Mouse (Mus musculus) kidney, adult 18-20 months (tissue): ENCODE measurements around the gene Cdk18.

Experiments
- DNase-seq: peaks from one replicate; pipeline ENCODE4 v3.0.0; 2021

The Cdk18 gene

DNA sequence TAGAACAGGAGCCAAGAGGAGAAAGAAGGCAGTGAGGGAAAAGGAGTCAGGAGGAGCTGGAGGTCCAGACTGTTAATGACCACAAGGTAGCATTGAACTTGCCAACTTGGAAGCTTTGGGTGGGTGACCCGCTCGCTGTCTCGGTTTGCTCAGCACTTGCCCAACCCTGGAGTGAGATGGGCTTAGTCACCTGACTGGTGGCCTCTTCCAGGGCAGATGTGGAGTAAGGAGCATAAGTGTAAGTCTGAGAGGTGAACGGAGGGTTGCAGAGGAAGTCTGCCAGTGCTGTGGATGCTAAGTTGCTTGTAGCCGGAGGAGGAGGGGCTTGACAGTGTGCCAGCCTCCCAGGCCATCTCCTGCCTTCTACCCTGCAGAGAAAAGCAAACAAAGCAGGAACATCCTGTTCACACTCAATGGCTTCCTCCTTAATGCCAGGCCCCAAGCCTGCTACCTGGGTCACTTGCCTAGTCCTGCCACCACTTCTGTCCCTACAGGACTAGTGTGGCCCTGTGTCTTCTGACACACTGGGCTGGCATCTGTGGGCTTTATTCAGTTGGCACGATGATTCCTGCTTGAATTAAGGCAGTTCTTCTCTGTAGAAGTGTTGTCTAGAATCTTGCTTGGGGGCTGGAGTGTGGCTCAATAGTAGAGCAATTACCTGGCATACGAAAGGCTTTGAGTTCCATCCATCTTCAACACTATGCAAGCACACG, 6.6 kb upstream of the Cdk18 start:
- peak; percentile 60 for DNase-seq

DNA sequence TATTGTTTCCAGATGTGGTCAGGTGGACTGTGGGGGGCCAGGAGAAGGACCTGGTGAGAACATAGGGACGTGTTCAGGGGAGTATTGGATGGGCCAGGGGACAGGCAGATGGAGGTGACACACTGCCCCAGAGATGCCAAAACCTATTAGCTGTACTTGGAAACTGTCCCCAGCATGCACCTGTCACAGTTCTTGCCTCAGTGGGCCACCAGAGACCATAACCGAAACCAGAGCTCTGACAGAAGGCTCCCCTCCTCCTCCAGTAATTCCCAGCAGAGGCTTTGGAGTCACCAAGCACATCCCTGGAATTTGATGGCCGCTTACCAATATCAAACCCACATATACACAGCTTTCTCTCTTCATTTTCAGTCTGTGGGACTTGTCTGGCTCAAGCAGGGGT, 5.4 kb upstream of the Cdk18 start:
- no peak for DNase-seq

GRCm38 (mm10) chr1:132144223-132144622, 4.7 kb upstream of the Cdk18 start:
- no peak for DNase-seq

DNA sequence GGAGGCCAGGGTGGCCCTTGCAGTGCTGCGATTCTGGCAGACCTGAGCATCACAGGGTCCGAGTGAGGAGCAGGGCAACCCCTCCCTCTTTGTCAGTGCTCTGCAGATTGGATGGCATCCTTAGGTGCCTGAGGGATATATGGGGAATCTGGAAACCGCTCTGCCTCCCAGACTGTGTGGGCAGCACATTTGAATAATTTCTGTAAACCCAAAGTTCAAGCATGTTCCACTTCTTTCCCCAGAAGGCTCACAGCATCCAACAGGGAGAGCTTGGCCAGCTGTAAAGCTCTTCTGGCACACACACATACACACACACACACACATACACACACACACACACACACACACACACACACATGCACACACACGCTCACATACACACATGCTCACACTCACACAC, 4.2 kb upstream of the Cdk18 start:
- no peak for DNase-seq

GRCm38 (mm10) chr1:132143079-132143478, 3.6 kb upstream of the Cdk18 start:
- DNase-seq = no peak

- DNase-seq = no peak
These were observed 2.3 kb upstream of the Cdk18 start for GRCm38 (mm10) chr1:132141753-132142152.

- DNase-seq = no peak
These were observed 1.7 kb upstream of the Cdk18 start for GRCm38 (mm10) chr1:132141166-132141565.

- DNase-seq = no peak
These were observed 1.1 kb upstream of the Cdk18 start for GRCm38 (mm10) chr1:132140574-132140973.

DNA sequence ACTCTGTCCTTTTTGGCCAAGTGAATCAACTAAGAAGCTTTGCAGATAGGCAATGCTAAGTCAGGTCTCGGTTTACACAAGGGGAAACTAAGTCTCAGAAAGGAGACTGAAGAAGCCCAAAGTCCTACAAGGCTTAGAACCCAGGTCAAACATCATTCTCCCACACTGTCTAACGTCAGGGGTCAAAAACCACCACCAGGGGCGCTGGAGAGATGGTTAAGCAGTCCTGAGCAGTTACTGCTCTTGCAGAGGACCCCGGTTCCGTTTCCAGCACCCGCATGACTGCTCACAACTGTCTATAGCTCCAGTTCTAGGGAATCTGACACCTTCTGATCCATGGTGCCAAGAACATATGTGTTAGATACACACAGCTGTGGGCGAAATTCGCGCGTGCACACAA, 687 bp upstream of the Cdk18 start:
- peak; percentile 63 for DNase-seq

GRCm38 (mm10) chr1:132138576-132139415, 688 bp downstream of the Cdk18 start:
- no peak for DNase-seq

GRCm38 (mm10) chr1:132137935-132138575, 1.4 kb downstream of the Cdk18 start:
- no peak for DNase-seq

DNA sequence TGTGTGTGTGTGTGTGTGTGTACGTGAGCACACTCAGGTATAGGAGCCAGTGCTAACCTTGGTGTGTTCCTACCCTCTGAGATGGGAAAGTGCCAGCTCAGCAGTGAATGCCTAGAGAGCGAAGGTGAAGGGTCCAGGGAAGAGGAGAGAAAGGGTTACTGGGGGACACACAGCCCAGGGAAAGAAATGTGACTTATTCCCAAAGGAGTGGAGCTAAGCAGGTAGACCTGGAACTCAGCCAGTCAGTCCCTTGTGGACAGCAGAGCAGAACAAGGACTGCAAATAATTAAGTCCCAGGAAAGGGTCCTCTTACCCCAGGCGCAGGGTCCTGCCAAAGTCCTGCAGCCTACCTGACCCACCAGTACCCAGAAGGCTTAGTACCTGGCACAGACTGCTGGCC, 2.6 kb downstream of the Cdk18 start:
- DNase-seq = no peak

DNA sequence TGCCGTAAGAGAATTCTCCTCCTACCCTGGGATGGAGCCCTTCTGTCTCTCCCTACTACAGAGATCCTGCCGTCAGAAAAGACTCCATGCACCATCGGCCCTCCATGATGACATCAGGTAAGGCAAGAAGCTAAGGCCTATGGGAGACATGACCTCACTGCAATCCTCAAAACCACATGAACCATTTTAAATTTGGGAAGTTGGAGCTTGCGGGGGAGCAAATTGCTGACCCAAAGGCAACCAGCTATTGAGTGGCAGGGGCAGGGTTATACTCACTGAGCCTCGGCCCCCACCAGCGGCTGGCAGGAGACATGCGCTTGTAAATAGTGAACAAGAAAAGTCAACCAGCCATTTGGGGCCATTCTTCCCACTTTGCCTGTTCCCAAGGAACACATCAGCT, 3.9 kb downstream of the Cdk18 start:
- DNase-seq = no peak

- peak; percentile 25 for DNase-seq
These were observed 11.2 kb downstream of the Cdk18 start for GRCm38 (mm10) chr1:132128311-132128710.

DNA sequence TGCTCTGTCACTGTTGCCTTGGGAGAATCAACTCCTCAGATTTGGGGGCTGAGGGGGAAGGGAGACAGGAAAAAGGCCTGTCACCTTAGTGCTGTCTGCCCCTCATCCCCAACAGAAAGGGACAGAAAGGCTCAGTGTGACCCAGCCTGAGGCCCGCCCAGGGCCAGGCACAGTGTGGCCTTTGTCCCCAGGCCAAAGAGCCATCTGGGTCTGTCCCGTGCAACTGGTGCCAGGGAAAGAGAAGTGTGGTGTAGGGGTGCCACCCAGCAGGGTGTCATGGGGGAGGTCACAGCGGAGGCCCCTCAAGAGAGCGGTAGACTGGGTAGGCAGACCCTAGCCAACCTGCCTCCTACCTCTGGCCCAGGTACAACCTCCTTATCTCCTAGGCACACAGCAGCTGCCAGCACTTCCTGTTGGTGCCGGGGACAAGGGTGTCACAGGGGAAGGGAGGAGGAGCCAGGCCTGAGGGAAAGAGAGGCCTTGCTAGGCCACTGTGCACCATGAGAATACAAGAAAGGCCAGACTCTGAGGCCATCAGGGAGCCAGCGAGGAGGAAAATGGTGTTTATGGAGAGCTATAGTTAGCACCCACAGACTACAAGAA, 13.6 kb downstream of the Cdk18 start:
- no peak for DNase-seq

DNA sequence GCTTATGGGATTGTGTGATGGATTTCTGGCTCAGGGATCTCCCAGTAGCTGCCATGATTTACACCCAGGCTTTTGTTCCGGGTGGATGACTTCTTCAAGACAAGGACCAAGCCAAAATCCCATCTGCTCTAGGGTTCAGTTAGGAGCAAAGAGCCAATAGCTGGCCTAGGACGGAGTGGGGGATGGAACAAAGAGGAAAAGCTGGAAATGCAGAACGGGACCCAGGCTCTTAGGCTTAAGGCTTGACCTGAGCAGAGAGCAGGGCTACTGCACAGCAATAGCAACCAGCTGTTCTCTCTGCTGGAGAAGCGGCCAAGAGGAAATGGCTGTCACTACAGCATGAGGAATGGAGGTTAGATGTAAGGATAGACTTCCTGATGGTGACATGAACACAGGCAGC, 14.2 kb downstream of the Cdk18 start:
- DNase-seq = no peak

DNA sequence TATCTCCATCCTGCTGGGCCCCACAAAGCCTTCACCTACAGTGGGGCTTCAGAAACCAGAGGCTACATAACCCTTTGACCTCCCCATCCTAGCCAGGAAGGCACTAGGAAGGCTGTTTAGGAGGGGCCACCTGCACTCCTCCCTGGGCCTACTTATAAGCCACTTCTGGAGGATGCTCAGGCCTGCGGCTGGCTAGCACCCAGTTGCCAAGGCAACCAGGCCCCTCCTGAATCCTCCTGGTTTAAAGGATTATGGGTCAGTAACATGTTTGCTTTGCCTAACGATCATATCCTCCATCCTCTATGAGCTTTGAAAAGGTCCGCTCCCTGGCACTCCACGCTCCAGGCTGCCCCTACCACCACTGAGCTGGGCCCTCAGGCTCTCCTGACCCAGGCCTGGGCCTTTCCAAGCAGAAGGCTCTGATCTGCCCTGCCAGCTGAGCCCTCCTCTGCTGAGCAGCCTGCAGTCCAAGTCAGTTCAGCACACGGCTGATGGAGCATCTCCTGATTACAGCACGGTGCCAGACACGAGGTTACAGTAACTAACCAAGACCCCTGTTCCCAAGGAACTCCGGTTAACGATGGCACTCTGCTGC, 16.0 kb downstream of the Cdk18 start:
- DNase-seq = no peak

GRCm38 (mm10) chr1:132121895-132122294, 17.6 kb downstream of the Cdk18 start:
- DNase-seq = no peak

GRCm38 (mm10) chr1:132121236-132121635, 18.2 kb downstream of the Cdk18 start:
- DNase-seq = peak; percentile 90

- DNase-seq = peak; percentile 73
These were observed 22.9 kb downstream of the Cdk18 start for GRCm38 (mm10) chr1:132116606-132117005.

- no peak for DNase-seq
These were observed 26.4 kb downstream of the Cdk18 start for GRCm38 (mm10) chr1:132113098-132113497.

- no peak for DNase-seq
These were observed 27.1 kb downstream of the Cdk18 start for GRCm38 (mm10) chr1:132112426-132112825.

DNA sequence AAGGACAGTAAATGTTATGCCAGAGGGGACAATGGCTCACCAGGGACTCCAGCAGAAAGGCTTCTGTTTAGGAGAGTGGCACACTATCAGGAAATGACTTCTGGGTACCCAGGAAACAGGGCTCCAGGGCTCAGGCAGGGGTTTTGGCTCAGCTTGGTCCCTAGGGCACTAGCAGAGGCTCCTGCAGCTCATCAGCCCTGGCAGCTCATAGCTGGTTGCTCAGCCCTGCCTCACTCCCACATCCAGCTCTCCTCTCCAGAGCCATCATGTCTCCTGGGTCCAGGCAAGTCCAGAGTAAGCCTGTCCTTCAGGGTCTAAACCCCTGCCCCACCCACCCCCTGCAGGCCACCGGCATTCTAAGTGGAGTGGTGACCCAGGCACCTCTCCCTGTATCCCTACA, 28.1 kb downstream of the Cdk18 start:
- no peak for DNase-seq
